Mouse (Mus musculus) urinary bladder, postnatal 4 days (tissue): ENCODE measurements around the gene Padi3.

ENCODE experiments used
- DNase-seq, 2 experiments: peaks; one replicate each; pipeline ENCODE4 v3.0.0; 2021 to 2022; ENCODE audit warnings: low spot score in 2 of 2

The Padi3 gene

GRCm38 (mm10) chr4:140780507-140780906 lies 29.9 kb downstream of the Padi3 start:
- no peak for DNase-seq

- no peak for DNase-seq
Observed at GRCm38 (mm10) chr4:140779803-140780397, 30.5 kb downstream of the Padi3 start.

DNA sequence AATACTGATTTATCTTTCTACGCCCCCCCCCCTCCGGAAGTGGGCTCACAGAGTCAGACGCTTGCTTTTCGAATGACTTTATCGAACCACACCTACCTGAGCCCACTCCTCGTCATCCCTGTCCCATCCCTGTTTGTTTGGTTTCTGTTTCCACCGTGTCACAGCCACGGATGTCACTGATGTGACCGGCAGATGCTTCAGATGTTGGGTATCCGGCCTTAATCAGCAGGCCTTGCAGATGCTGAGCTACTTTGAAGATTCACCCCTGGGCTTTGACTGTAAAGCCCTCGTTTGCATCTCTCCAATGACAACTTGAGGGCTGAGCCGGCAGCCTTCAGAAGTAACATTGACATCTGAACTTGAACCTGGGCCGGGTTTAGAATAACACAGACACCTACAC lies 33.8 kb downstream of the Padi3 start:
- no peak for DNase-seq

- DNase-seq = no peak
Observed at GRCm38 (mm10) chr4:140775876-140776275, 34.6 kb downstream of the Padi3 start.

DNA sequence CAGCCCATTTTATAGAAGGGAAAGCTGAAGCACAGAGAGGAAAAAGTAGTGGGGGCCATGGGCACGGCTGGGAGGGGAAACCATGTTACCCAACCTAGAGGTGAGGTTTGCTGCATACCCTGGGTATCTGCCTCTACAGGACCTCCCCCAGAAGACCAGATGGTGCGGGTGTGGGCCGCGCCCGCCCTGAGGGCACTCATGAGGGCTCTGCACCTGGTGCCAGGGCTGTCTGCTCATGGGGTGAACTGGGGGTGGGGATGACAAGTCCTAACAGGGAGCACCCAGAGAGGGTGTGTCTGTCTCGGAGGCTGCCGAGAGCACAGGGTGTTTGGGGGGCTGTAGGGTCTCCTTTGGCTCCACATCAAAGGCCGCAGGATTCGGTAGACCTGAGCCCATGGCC lies 35.6 kb downstream of the Padi3 start:
- DNase-seq = no peak

- no peak for DNase-seq
Observed at GRCm38 (mm10) chr4:140774025-140774800, 36.2 kb downstream of the Padi3 start, which contains the start of gene Padi4. Padi4 (minus strand) TSS chr4:140774236.

DNA sequence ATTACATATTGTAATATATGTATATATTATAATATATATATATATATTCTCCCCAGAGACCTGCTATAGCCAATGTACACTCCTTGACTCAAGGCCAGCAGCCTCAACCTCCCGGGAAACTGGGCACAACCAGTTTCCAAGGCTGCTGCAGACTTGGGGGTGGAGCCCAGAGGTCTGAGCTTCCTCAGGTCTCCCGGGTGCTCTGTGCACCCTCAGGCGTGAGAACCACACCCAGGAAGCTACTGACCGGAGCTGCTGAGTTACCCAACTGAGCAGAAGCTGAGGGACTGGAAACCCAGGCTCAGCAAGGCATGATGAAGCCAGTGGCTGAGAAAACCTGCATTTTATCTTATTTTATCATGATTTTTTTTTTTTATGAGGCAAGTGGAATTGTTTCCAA lies 39.4 kb downstream of the Padi3 start:
- DNase-seq = no peak

- no peak for DNase-seq
Observed at GRCm38 (mm10) chr4:140770433-140770832, 40.0 kb downstream of the Padi3 start.

DNA sequence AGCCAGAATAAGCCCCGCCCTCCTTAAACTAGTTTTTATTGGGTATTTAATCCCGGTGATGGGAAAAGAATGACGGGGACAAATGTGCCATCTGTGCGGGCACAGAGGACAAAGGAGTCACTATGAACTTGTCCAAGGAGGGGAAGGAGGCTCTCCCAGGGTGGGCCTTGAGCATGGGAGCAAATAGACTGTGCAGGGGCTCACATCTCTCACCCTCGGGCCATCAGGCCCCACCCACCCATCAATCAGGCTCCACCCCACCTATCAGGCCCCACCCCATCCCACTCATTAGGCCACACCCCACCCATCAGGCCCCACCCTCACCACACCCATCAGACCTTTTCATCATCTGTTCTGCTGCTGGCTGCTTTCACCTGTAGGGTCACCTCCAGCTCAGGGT lies 41.5 kb downstream of the Padi3 start:
- no peak for DNase-seq

DNA sequence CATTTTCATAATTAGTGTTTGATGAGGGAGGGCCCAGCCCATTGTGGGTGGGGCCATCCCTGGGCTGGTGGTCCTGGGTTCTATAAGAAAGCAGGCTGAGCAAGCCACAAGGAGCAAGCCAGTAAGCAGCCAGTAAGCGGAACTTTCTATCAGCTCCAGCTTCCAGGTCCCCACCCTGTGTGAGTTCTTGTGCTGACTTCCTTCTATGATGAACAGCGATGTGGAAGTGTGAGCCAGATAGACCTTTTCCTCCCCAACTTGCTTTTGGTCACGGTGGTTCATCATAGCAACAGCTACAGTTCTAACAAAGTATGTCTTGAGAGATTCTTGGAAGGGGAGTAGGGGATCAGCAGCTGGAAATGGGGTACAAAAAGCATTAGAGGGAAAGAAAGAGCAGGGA lies 44.5 kb downstream of the Padi3 start:
- DNase-seq = no peak

GRCm38 (mm10) chr4:140763158-140763557 lies 47.3 kb downstream of the Padi3 start:
- no peak for DNase-seq

DNA sequence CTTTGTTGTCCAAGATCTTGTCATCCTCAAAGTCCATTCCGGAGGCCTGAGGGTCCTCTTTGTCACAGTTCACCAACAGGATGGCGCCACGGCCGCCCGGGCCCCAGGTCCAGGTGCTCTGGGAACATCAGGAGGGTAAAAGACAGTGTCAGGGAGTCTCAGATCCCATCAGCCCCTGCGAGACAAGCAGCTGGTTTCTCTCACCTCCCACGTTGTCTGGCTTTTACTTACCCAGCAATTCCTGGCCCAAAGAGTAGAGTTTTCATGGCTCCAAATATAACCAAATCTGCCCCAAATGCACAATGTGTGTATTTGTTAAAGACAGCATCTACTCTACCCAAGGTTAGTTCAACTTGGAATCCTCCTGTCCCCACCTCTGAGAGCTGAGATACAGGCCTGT lies 48.8 kb downstream of the Padi3 start:
- DNase-seq = no peak

DNA sequence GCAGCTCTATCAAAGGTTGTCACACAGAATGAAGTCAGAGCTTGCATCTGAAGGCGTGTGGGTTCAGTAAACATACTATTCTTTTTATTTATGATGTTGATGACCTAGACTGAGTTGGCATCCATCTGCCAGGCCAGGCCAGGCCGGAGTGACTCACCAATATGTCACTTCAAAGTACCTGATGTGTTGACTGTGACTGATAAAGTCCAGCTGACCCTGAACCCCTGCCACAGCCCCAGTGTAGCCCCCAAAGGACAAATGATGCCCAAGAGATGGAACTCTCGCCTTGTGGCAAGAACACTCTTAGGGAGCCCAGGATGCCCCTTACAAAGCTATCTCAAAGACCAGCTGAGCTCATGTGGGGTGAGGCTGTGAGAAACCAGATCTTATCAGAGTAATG lies 54.6 kb downstream of the Padi3 start:
- DNase-seq = no peak

DNA sequence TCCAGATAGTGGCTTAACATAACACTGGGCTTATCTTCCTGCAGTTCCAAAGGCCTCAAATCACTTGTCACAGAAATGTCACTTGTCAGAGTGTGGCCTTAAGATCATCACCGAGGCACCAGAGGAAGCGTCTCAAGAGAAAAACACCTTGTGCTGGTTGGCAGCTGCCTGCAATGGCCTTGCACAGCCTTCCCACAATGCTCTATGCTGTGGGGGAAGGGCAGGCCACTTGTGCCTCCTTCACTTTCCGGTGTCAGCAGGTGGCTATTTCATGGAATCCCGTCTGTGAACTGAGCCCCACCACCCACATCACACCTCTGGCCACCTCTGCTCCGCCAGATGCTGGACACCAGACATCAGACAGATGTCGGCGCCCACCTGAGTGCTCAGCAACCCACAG lies 57.1 kb downstream of the Padi3 start:
- no peak for DNase-seq

DNA sequence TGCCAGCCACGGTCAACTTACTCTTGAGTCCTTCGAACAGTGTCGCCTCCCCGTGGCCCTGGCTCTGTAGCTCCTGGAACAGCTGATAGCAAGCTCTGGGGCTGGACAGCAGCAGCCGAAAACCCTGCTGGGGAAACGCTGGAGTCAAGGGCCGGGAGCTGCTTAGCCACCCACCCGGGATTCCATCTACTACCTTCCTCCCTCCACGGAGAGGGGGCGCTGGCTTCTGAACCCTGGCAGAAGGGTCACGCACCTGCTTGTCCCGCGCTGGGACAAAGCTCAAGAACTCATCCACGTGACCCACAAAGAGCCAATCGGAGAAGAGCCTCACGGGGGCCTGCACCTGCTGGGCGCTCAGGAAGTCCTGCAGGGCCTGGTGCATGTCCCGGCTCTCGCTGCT lies 60.1 kb downstream of the Padi3 start:
- no peak for DNase-seq

DNA sequence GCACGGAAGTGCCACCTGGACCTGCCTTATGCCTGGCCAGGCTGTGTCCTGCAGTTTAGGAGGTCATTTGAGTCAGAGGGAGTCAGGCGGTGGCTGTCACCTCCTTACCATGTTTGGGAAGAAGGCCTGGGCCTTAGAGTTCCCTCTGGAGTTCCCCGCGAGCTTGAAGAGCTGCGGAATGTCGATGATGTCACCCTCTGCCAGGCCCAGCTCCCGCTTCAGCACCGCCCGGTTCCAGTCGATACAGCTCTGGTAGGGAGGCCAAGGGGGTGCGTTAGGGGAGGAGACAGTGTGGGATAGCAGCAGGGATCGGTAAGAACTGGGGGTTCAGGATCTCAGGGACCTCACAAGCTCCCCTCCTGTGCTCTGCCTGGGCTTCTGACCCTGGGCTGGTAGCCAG lies 62.5 kb downstream of the Padi3 start:
- no peak for DNase-seq

DNA sequence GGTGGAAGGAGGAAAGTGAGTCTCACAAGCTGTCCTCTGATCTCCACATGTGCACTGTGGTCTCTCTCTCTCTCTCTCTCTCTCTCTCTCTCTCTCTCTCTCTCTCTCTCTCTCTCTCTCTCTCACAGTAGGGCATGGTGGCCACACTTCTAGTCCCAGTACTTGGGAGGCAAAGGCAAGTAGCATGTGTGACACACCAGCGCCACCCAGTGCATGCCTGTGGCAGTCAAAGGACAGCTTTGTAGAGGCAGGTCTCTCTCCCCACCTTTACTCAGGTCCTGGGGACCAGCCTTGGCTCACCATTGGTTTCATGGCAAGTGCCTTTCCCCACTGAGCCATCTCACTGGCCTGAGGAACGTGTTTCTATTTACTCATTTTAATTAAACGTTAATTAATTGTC lies 65.8 kb downstream of the Padi3 start:
- DNase-seq = no peak

GRCm38 (mm10) chr4:140743086-140743485 lies 67.4 kb downstream of the Padi3 start:
- no peak for DNase-seq

DNA sequence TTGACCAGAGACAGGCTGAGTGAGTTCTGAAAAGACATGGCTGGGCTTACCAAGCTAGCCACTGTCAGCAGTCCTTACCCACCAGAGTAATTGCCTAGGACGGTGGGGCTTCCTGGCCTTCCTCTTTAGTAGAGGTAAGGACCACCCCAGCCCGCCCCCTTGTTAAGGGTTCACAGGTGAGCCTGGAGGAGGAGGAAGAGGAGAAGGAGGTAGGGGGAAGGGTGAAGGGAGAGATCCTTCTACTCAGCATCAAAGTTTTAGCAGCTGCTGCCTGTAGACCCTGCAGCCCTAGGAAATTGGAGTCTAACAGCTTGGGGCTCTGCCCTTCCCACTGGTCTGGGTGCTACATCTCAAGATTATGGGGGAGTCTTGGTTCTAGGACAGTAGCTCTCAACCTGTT lies 67.9 kb downstream of the Padi3 start, which contains the start of gene Padi6:
Gene Padi6, minus strand, starts transcription at position 101 of the 400 bp plus-strand sequence.
- no peak for DNase-seq

DNA sequence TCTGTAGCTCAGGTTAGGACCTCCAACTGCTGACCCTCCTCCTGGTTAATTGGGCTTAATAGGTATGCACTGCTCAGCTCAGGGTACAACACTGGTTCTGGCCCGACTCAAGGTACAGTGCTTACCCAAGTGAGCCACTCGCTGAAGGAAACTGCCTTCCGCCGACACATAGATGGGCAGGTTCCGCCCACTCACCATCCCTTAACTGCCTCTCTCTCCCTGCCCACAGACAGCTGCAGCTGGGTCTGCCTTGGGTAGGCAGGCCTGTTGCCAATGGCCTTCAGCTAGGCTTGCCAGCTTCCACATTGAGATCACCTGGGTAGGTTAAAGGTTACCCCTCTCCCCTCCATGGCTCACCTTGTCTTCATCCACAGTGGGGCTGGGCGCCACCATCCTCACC lies 69.0 kb downstream of the Padi3 start:
- DNase-seq = no peak

DNA sequence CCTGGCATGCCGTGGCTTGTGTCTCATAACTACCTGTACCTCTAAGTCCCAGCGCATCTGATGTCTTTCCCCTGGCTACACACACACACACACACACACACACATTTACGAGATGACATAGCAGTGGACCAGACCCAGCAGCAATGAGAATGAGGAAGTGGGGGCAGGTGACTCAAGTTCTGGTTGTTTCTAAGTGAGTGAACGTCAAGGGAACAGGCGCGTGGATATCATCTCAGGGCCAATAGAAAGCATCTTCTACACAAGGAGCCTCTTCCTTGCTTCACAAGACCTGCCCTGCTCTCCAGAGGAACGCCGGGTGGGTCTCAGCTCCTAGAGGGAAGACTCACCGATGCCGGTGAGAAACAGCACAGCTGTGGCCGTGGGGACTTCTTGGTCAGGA lies 69.8 kb downstream of the Padi3 start:
- DNase-seq = no peak
